Mouse (Mus musculus) stomach, embryonic 14.5 days (tissue): ENCODE measurements around the gene Nedd9. TPM values are rescaled to one million over a fixed set of nuclear protein-coding genes. Genes with fewer than 3 reads are reported as not detected.

ENCODE experiments used
- ATAC-seq: fragments of 200-750 bp; cut with Nextera tagmentation; 2 replicates; pipeline ENCODE4 v1.8.0; 2017; ENCODE audit warnings: low read depth, moderate TSS enrichment; ENCODE audit not compliant: insufficient number of reproducible peaks, insufficient read depth, low FRiP score
- H3K27ac ChIP-seq: fragments of 300-500 bp; sonication (generic); 2 replicates; pipeline ENCODE4 v1.5.1; 2014; ENCODE audit warnings: mild to moderate bottlenecking, low read length, moderate library complexity, mixed read lengths
- H3K27me3 ChIP-seq: fragments of 300-500 bp; sonication (generic); 2 replicates; pipeline ENCODE4 v1.6.1; 2014; ENCODE audit warnings: low read length, control low read depth, mixed read lengths; ENCODE audit not compliant: control insufficient read depth, insufficient read depth
- H3K36me3 ChIP-seq: fragments of 300-500 bp; sonication (generic); 2 replicates; pipeline ENCODE4 v1.6.1; 2014; ENCODE audit warnings: mild to moderate bottlenecking, control low read depth, low read length, moderate library complexity, mixed read lengths; ENCODE audit not compliant: control insufficient read depth, insufficient read depth
- H3K4me1 ChIP-seq: fragments of 300-500 bp; sonication (generic); 2 replicates; pipeline ENCODE4 v1.6.1; 2014; ENCODE audit warnings: low read length, control low read depth, mixed read lengths; ENCODE audit not compliant: control insufficient read depth, insufficient read depth
- H3K4me2 ChIP-seq: fragments of 300-500 bp; sonication (generic); replicated peaks from 2 replicates; pipeline ENCODE4 v1.6.1; 2014; ENCODE audit warnings: low read depth, low read length, control low read depth
- H3K4me3 ChIP-seq: fragments of 300-500 bp; sonication (generic); 2 replicates; pipeline ENCODE4 v1.5.1; 2014; ENCODE audit warnings: low read depth, low read length, control low read depth
- H3K9ac ChIP-seq: fragments of 300-500 bp; sonication (generic); replicated peaks from 2 replicates; pipeline ENCODE4 v1.6.1; 2014; ENCODE audit warnings: low read depth, mild to moderate bottlenecking, control low read depth, low read length, moderate library complexity, mixed read lengths
- H3K9me3 ChIP-seq: fragments of 300-500 bp; sonication (generic); 2 replicates; pipeline ENCODE4 v1.6.1; 2016; ENCODE audit warnings: low read depth, low read length, control low read depth; ENCODE audit not compliant: control insufficient read depth
- WGBS: fragments of 180-500 bp; shearing (Covaris S2); extraction: QIAGEN DNeasy Blood & Tissue Kit; methylation state at CpG from one replicate; pipeline ENCODE4 v1.1.7; 2014; 5-methylcytosine and 5-hydroxymethylcytosine counted together
- polyA plus RNA-seq: library from polyadenylated mRNA; unstranded; fragments of >200 nt; fragmentation: Nextera tagmentation; extraction: Ambion mirVana; gene quantifications from 2 replicates; pipeline ENCODE4 v1.2.1, GENCODE M21; 2014

Gene Nedd9
- polyA plus RNA-seq, 1 experiment from 2014 or later = 33.3 TPM

GRCm38 (mm10) chr13:41457030-41457797, 29.9 kb downstream of the Nedd9 start:
- no peak overlapping the region for H3K9ac ChIP-seq
- no peaks in the 10 kb centered on the region for H3K9me3 ChIP-seq
- H3K4me3 ChIP-seq = no peak overlapping the region
- no peaks in the 10 kb centered on the region for H3K27me3 ChIP-seq
- H3K4me1 ChIP-seq = peaks cover 16% of the 10 kb centered on the region
- peak overlapping the region; percentile 11; the same call in 1 of the 2 replicates for H3K27ac ChIP-seq
- no peak overlapping the region for H3K4me2 ChIP-seq
- no peak for ATAC-seq
- 43% methylated on average over 7 of the region's 7 CpGs for WGBS
- no peaks in the 10 kb centered on the region for H3K36me3 ChIP-seq

DNA sequence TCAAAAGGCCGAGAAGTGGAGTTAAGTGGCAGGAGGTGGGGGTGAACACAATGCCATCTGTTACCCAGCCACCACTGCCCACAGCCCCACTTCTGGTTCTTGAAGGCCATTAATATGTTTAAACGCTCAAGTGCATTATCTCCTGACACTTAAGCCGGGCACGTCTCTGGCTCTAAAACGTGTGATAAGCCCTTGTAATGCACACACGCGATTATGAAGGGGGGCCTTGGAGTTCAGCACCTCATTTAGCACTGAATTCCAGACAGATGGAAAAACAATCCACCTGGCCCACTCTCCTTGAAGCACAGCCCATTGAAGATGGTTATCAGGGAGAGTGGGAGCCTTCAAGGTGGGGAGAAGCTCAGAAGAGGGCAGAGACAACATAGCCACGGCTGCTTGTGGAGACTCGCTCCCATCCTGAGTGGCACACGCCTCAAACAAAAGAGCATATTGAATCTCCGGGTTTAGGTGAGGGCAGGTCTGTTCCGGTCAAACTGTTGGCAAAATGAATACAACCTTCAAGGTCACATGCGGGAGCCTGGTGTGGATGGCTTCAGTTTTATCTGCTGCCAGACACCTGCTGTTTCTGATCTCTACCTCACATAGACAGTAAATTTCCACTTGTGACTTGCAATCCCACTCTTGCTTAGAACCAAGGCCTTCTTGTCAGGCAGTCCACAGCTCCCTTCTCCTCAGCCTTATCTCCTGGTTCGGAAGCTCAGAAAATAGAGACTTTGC, 30.7 kb downstream of the Nedd9 start:
- WGBS = 36% methylated on average over 14 of the region's 14 CpGs
- Histone ChIP-seq H3K4me2 (no peak overlapping the region), H3K27me3 (no peaks in the 10 kb centered on the region), H3K27ac (no peak overlapping the region; the same call in 1 of the 2 replicates), H3K9ac (no peak overlapping the region), H3K4me3 (no peak overlapping the region), H3K4me1 (peaks cover 16% of the 10 kb centered on the region), H3K9me3 (no peaks in the 10 kb centered on the region), H3K36me3 (no peaks in the 10 kb centered on the region)
- ATAC-seq = no peak

GRCm38 (mm10) chr13:41453227-41454193, 33.7 kb downstream of the Nedd9 start:
- WGBS = 79% methylated on average over 15 of the region's 15 CpGs
- no peak overlapping the region for H3K9ac ChIP-seq
- no peaks in the 10 kb centered on the region for H3K9me3 ChIP-seq
- H3K36me3 ChIP-seq = no peaks in the 10 kb centered on the region
- no peak overlapping the region for H3K27ac ChIP-seq
- H3K4me3 ChIP-seq = no peak overlapping the region
- peaks cover 16% of the 10 kb centered on the region for H3K4me1 ChIP-seq
- no peak for ATAC-seq
- H3K27me3 ChIP-seq = no peaks in the 10 kb centered on the region
- no peak overlapping the region for H3K4me2 ChIP-seq

GRCm38 (mm10) chr13:41450821-41451220, 36.3 kb downstream of the Nedd9 start:
- no peaks in the 10 kb centered on the region for H3K27me3 ChIP-seq
- H3K4me1 ChIP-seq = no peaks in the 10 kb centered on the region
- H3K9me3 ChIP-seq = no peaks in the 10 kb centered on the region
- no peak overlapping the region for H3K4me3 ChIP-seq
- H3K36me3 ChIP-seq = no peaks in the 10 kb centered on the region
- H3K4me2 ChIP-seq = no peak overlapping the region
- H3K9ac ChIP-seq = no peak overlapping the region
- no peak for ATAC-seq
- 73% methylated on average over 6 of the region's 6 CpGs for WGBS
- H3K27ac ChIP-seq = no peak overlapping the region

DNA sequence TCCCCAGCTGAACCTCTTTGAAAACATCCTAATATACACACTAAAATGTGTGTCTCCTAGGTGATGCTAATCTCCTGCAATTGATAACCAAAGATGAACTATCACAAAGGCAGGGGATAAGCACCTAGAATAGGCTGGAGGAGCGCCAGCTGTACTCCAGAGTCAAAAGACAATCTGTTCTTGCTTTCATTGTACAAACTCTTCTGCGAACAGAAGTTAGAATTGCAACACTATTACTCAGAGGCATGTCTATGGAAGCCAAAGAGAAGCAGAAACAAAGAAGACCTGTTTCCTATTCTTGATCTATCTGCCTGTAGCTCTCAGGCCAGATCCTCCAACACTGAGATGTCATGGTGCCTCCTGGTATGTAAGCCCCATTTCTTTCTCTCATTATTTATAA, 38.0 kb downstream of the Nedd9 start:
- H3K4me3 ChIP-seq = no peak overlapping the region
- no peaks in the 10 kb centered on the region for H3K4me1 ChIP-seq
- H3K9ac ChIP-seq = no peak overlapping the region
- H3K27ac ChIP-seq = no peak overlapping the region
- no peaks in the 10 kb centered on the region for H3K27me3 ChIP-seq
- WGBS = 81% methylated on average over 2 of the region's 2 CpGs
- no peaks in the 10 kb centered on the region for H3K36me3 ChIP-seq
- H3K4me2 ChIP-seq = no peak overlapping the region
- no peaks in the 10 kb centered on the region for H3K9me3 ChIP-seq
- ATAC-seq = no peak

GRCm38 (mm10) chr13:41447209-41447608, 40.0 kb downstream of the Nedd9 start:
- Histone ChIP-seq H3K27me3 (no peaks in the 10 kb centered on the region), H3K4me1 (no peaks in the 10 kb centered on the region), H3K9me3 (no peaks in the 10 kb centered on the region), H3K4me2 (no peak overlapping the region), H3K27ac (no peak overlapping the region), H3K36me3 (no peaks in the 10 kb centered on the region), H3K9ac (no peak overlapping the region), H3K4me3 (no peak overlapping the region)
- WGBS = 74% methylated on average over 6 of the region's 6 CpGs
- no peak for ATAC-seq

DNA sequence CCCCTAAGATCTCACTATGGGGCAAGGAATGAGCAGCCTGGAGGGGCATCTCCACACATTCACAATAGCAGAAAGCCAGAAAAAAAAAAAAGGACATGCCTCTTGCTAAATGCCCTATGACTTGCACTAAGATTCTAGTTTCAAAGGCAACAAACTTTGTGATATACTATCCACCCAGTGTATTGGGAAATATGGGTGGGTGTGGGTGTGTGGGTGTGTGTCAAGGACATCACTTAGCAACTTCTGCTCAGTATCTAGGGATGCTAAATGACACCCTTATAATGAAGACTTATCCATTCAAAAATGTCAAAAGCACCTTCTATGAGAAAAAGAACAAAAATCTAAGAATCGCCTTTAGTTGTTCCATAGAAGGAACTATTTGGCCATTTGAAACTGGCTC, 40.6 kb downstream of the Nedd9 start:
- H3K27ac ChIP-seq = no peak overlapping the region
- 97% methylated on average over 1 of the region's 1 CpGs for WGBS
- no peak overlapping the region for H3K4me3 ChIP-seq
- H3K36me3 ChIP-seq = no peaks in the 10 kb centered on the region
- no peak for ATAC-seq
- no peak overlapping the region for H3K9ac ChIP-seq
- H3K4me1 ChIP-seq = no peaks in the 10 kb centered on the region
- no peaks in the 10 kb centered on the region for H3K9me3 ChIP-seq
- H3K4me2 ChIP-seq = no peak overlapping the region
- H3K27me3 ChIP-seq = no peaks in the 10 kb centered on the region
